Mouse (Mus musculus) neural tube, embryonic 11.5 days (tissue): ENCODE results near the gene Antxrl. TPM values are rescaled to one million over a fixed set of nuclear protein-coding genes. Genes with fewer than 3 reads are reported as not detected.

ENCODE experiments used
- ATAC-seq: fragments of 200-750 bp; cut with Nextera tagmentation; 2 replicates; pipeline ENCODE4 v1.8.0; 2017; ENCODE audit warnings: moderate number of reproducible peaks, mild to moderate bottlenecking, moderate TSS enrichment, moderate library complexity; ENCODE audit not compliant: insufficient read depth, low FRiP score, low TSS enrichment
- DNase-seq: peaks from one replicate; pipeline ENCODE4 v3.0.0-alpha.2; 2015; ENCODE audit warnings: low spot score
- H3K27ac ChIP-seq: fragments of 300-500 bp; sonication (generic); 2 replicates; pipeline ENCODE4 v1.5.1; 2014; ENCODE audit warnings: low read depth, mild to moderate bottlenecking, low read length
- H3K27me3 ChIP-seq: fragments of 300-500 bp; sonication (generic); 2 replicates; pipeline ENCODE4 v1.6.1; 2014; ENCODE audit warnings: mild to moderate bottlenecking, low read length, mixed read lengths; ENCODE audit not compliant: control insufficient read depth, insufficient read depth
- H3K36me3 ChIP-seq: fragments of 300-500 bp; sonication (generic); 2 replicates; pipeline ENCODE4 v1.6.1; 2014; ENCODE audit warnings: mild to moderate bottlenecking, low read length, moderate library complexity, mixed read lengths; ENCODE audit not compliant: control insufficient read depth, insufficient read depth
- H3K4me1 ChIP-seq: fragments of 300-500 bp; sonication (generic); 2 replicates; pipeline ENCODE4 v1.6.1; 2014; ENCODE audit warnings: low read length, mixed read lengths; ENCODE audit not compliant: control insufficient read depth, insufficient read depth
- H3K4me2 ChIP-seq: fragments of 300-500 bp; sonication (generic); 2 replicates; pipeline ENCODE4 v1.6.1; 2014; ENCODE audit warnings: low read depth, mild to moderate bottlenecking, moderate library complexity
- H3K4me3 ChIP-seq: fragments of 300-500 bp; sonication (generic); 2 replicates; pipeline ENCODE4 v1.5.1; 2014; ENCODE audit warnings: low read depth, low read length
- H3K9ac ChIP-seq: fragments of 300-500 bp; sonication (generic); 2 replicates; pipeline ENCODE4 v1.6.1; 2014; ENCODE audit warnings: mild to moderate bottlenecking, low read length
- H3K9me3 ChIP-seq: fragments of 300-500 bp; sonication (generic); 2 replicates; pipeline ENCODE4 v1.6.1; 2016; ENCODE audit warnings: low read length; ENCODE audit not compliant: control insufficient read depth
- WGBS: fragments of 180-500 bp; shearing (Covaris S2); extraction: QIAGEN DNeasy Blood & Tissue Kit; methylation state at CpG from one replicate; pipeline ENCODE4 v1.1.7; 2014; 5-methylcytosine and 5-hydroxymethylcytosine counted together
- polyA plus RNA-seq: library from polyadenylated mRNA; unstranded; fragments of >200 nt; fragmentation: Nextera tagmentation; extraction: Ambion mirVana; gene quantifications from 2 replicates; pipeline ENCODE4 v1.2.1, GENCODE M21; 2014

Antxrl gene
- polyA plus RNA-seq, 1 experiment from 2014 or later = not detected

- no peak overlapping the region for H3K9ac ChIP-seq
- H3K27ac ChIP-seq = no peak overlapping the region
- no peaks in the 10 kb centered on the region for H3K27me3 ChIP-seq
- no peaks in the 10 kb centered on the region for H3K36me3 ChIP-seq
- DNase-seq (no peak), ATAC-seq (no peak)
- no peak overlapping the region for H3K4me2 ChIP-seq
- no peak overlapping the region for H3K4me3 ChIP-seq
- WGBS = 77% methylated on average over 7 of the region's 7 CpGs
- no peaks in the 10 kb centered on the region for H3K4me1 ChIP-seq
- H3K9me3 ChIP-seq = no peaks in the 10 kb centered on the region
Observed at GRCm38 (mm10) chr14:34119046-34119723, 66.7 kb downstream of the Antxrl start.

GRCm38 (mm10) chr14:34120016-34120910, 67.8 kb downstream of the Antxrl start:
- no peak overlapping the region for H3K4me2 ChIP-seq
- ATAC-seq (no peak), DNase-seq (no peak)
- no peaks in the 10 kb centered on the region for H3K4me1 ChIP-seq
- no peak overlapping the region for H3K9ac ChIP-seq
- H3K27me3 ChIP-seq = no peaks in the 10 kb centered on the region
- no peaks in the 10 kb centered on the region for H3K36me3 ChIP-seq
- WGBS = 79% methylated on average over 12 of the region's 12 CpGs
- H3K27ac ChIP-seq = no peak overlapping the region
- no peaks in the 10 kb centered on the region for H3K9me3 ChIP-seq
- no peak overlapping the region for H3K4me3 ChIP-seq

GRCm38 (mm10) chr14:34120923-34121351, 68.4 kb downstream of the Antxrl start:
- Histone ChIP-seq H3K4me3 (no peak overlapping the region), H3K9ac (no peak overlapping the region), H3K27ac (no peak overlapping the region), H3K27me3 (no peaks in the 10 kb centered on the region), H3K9me3 (no peaks in the 10 kb centered on the region), H3K4me2 (no peak overlapping the region), H3K36me3 (no peaks in the 10 kb centered on the region), H3K4me1 (no peaks in the 10 kb centered on the region)
- DNase-seq = no peak
- 87% methylated on average over 3 of the region's 3 CpGs for WGBS
- ATAC-seq = no peak

- Histone ChIP-seq H3K27me3 (no peaks in the 10 kb centered on the region), H3K27ac (no peak overlapping the region), H3K4me1 (no peaks in the 10 kb centered on the region), H3K4me2 (no peak overlapping the region), H3K9ac (no peak overlapping the region), H3K4me3 (no peak overlapping the region), H3K9me3 (no peaks in the 10 kb centered on the region), H3K36me3 (no peaks in the 10 kb centered on the region)
- 92% methylated on average over 4 of the region's 4 CpGs for WGBS
- no peak for ATAC-seq
- no peak for DNase-seq
Observed at GRCm38 (mm10) chr14:34121691-34122090, 69.2 kb downstream of the Antxrl start.

Other genes starting within 250 kb of the Antxrl start
- 20.3 and 20.9 TPM in 2 replicates for gene Gdf10, start 129.1 kb upstream of the Antxrl start, polyA plus RNA-seq
- 0.08 TPM in 1 of 2 replicates, not detected in the other for gene Gdf2, start 111.7 kb upstream of the Antxrl start, polyA plus RNA-seq
- not detected in 2 replicates for gene Rbp3, start 98.7 kb upstream of the Antxrl start, polyA plus RNA-seq
- 0.47 and 0.84 TPM in 2 replicates for gene Zfp488, start 73.9 kb upstream of the Antxrl start, polyA plus RNA-seq
- not detected in 2 replicates for gene Gm30083, start 37.5 kb upstream of the Antxrl start, polyA plus RNA-seq
- not detected in 2 replicates for gene Gm5460, start 35.9 kb upstream of the Antxrl start, polyA plus RNA-seq
- gene Anxa8, start 33.3 kb downstream of the Antxrl start, polyA plus RNA-seq = 0.64 and 0.78 TPM in 2 replicates
- gene A630023A22Rik, start 50.0 kb downstream of the Antxrl start, polyA plus RNA-seq = not detected in 2 replicates
- not detected in 2 replicates for gene Npy4r, start 99.8 kb downstream of the Antxrl start, polyA plus RNA-seq
- 0.54 and 1.1 TPM in 2 replicates for gene Gprin2, start 148.9 kb downstream of the Antxrl start, polyA plus RNA-seq
- gene Syt15, start 166.9 kb downstream of the Antxrl start, polyA plus RNA-seq = 0.12 and 0.16 TPM in 2 replicates